Mouse (Mus musculus): ENCODE results near the gene Ncdn. TPM values are rescaled to one million over a fixed set of nuclear protein-coding genes. Genes with fewer than 3 reads are reported as not detected.

Ncdn gene
- polyA plus RNA-seq, 1 experiment from 2014 or later: 24.5 TPM

DNA sequence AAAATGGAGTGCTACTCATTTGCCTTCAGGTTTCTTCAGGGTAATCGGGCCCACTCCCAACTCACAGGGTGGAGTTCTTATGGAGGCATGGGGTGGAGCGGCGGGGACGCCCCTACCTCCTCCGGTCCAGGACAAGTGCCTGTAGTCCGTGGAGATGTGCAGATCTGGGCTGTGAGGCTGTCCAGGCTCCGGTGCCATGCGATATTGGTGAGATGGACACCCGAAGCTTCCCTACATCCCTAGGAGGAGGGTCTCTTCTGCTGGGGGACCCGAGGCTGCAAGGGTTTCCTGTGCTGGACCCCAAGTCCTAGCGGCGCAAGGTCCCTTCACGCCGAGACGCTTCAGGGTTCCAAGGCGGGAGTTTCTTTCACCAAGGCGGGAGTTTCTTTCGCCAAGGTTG, 21.1 kb downstream of the Ncdn start:
- H3K4me3 ChIP-seq (ENCODE audit: low read depth, low read length): no peak overlapping the region; the same call in 1 of the 2 replicates
- no peak overlapping the region for H3K9ac ChIP-seq (ENCODE audit: low read depth, low read length)
- peak overlapping the region; percentile 17; the same call in 1 of the 2 replicates for H3K4me2 ChIP-seq (replicated peaks; ENCODE audit: low read depth, low read length)
- 2% methylated on average over 18 of the region's 18 CpGs for WGBS
- H3K27ac ChIP-seq (ENCODE audit: low read depth, low read length): no peak overlapping the region
- no peak for ATAC-seq (ENCODE audit: low FRiP score)
- peaks cover 9% of the 10 kb centered on the region for H3K4me1 ChIP-seq (replicated peaks; ENCODE audit: control insufficient read depth, insufficient read depth, low read length)
- H3K36me3 ChIP-seq (ENCODE audit: control insufficient read depth, insufficient read depth, low read length): no peaks in the 10 kb centered on the region
- DNase-seq (ENCODE audit: low spot score): peak; percentile 39
- peaks cover 72% of the 10 kb centered on the region for H3K27me3 ChIP-seq (ENCODE audit: control insufficient read depth, insufficient read depth, low read length)
- no peaks in the 10 kb centered on the region for H3K9me3 ChIP-seq (ENCODE audit: control insufficient read depth, low read length)

DNA sequence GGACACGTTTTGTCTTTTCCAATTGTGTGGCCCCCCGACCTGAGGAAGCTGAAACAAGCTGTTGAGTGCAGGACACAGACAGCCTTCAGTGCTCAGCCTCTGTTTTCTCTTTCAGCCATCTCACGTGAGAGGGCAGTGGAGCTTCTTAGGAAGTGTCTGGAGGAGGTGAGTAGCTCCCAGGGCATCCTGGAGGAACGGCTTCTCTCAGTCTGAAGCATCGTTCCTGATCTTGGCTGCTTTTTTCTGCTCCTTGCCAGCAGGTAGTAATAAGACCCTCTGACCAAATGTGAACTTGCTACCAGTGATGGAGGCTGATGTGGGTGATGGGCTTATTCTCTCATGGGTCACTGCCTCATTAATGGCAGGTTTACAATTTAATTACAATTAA, 45.8 kb downstream of the Ncdn start:
- H3K27ac ChIP-seq (ENCODE audit: low read depth, low read length): no peak overlapping the region
- no peak for ATAC-seq (ENCODE audit: low FRiP score)

DNA sequence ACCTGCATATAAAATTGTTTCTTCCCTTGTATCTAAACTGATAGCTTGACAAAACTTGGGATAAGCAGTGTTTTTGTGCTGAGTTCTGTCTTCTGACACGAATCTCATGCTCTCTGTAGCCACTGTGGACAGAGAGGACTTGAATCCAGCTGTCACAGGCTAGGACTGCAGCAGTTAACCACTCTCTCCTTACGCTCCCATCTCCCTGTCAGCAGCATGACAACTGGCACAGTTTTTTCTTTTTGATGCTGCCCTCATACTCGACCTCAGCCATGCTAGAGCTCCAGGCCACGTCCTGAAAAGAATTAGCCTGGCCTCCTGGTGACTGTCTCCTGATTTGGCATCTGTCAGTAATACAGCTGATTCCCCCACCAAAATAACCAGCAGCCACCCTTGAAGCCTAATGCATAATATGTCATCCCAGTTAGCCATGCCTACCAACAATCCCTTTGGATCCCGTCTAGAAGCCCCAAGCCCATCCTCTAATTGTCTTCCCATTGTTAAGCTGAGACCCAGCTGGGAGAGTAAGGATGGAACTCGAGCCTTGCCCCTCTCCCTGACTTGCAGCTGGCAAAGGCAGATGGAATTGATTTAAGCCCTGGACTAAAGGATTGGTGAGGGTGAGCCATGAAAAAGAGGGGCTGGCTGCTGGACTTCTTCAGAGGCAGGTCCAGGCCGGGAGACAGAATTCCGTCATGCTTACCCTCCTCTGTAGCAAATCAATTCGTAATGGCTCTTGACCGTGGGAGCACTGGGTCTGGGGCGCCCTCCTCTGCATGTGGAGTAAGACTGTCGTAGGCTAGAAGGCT, 46.4 kb downstream of the Ncdn start:
- WGBS: 34% methylated on average over 12 of the region's 12 CpGs
- peak overlapping the region; percentile 67 for H3K27ac ChIP-seq (ENCODE audit: low read depth, low read length)
- H3K4me3 ChIP-seq (ENCODE audit: low read depth, low read length): no peak overlapping the region
- ATAC-seq (ENCODE audit: low FRiP score) (peak; percentile 94), DNase-seq (ENCODE audit: low spot score) (peak; percentile 76)
- no peak overlapping the region for H3K4me2 ChIP-seq (replicated peaks; ENCODE audit: low read depth, low read length)
- no peaks in the 10 kb centered on the region; the same call in 1 of the 2 replicates for H3K36me3 ChIP-seq (ENCODE audit: control insufficient read depth, insufficient read depth, low read length)
- H3K9ac ChIP-seq (ENCODE audit: low read depth, low read length): no peak overlapping the region
- H3K27me3 ChIP-seq (ENCODE audit: control insufficient read depth, insufficient read depth, low read length): no peaks in the 10 kb centered on the region
- peaks cover 7% of the 10 kb centered on the region for H3K4me1 ChIP-seq (replicated peaks; ENCODE audit: control insufficient read depth, insufficient read depth, low read length)
- H3K9me3 ChIP-seq (ENCODE audit: control insufficient read depth, low read length): no peaks in the 10 kb centered on the region

More for the DNA sequence above, 45.8 kb downstream of the Ncdn start:
- no peaks in the 10 kb centered on the region for H3K9me3 ChIP-seq (ENCODE audit: control insufficient read depth, low read length)
- no peak overlapping the region for H3K9ac ChIP-seq (ENCODE audit: low read depth, low read length)
- no peaks in the 10 kb centered on the region; the same call in 1 of the 2 replicates for H3K36me3 ChIP-seq (ENCODE audit: control insufficient read depth, insufficient read depth, low read length)
- H3K4me2 ChIP-seq (replicated peaks; ENCODE audit: low read depth, low read length): no peak overlapping the region
- H3K4me3 ChIP-seq (ENCODE audit: low read depth, low read length): no peak overlapping the region
- DNase-seq (ENCODE audit: low spot score): no peak
- H3K27me3 ChIP-seq (ENCODE audit: control insufficient read depth, insufficient read depth, low read length): no peaks in the 10 kb centered on the region
- H3K4me1 ChIP-seq (replicated peaks; ENCODE audit: control insufficient read depth, insufficient read depth, low read length): peaks cover 7% of the 10 kb centered on the region
- WGBS: 47% methylated on average over 5 of the region's 5 CpGs

DNA sequence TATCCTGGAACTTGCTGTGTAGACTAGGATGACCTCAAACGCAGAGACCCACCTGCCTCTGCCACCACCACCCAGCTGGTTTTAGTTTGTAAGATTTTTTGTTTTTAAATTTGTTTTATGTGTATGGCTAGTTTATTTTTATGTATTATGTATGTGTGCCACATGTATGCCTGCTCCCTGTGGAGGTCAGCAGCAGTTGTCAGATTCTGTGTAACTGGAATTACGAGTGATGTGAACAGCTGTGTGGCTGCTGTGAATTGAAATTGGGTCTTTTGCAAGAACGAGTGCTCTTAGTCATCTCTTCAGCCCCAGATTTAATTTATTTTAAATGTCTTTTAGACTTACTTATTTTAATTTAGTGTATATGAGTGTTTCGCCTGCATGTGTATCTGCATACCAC, 56.3 kb downstream of the Ncdn start:
- Histone ChIP-seq H3K36me3 (ENCODE audit: control insufficient read depth, insufficient read depth, low read length) (no peaks in the 10 kb centered on the region), H3K4me1 (replicated peaks; ENCODE audit: control insufficient read depth, insufficient read depth, low read length) (no peaks in the 10 kb centered on the region), H3K27me3 (ENCODE audit: control insufficient read depth, insufficient read depth, low read length) (no peaks in the 10 kb centered on the region), H3K27ac (ENCODE audit: low read depth, low read length) (no peak overlapping the region), H3K9ac (ENCODE audit: low read depth, low read length) (no peak overlapping the region), H3K4me3 (ENCODE audit: low read depth, low read length) (no peak overlapping the region), H3K4me2 (replicated peaks; ENCODE audit: low read depth, low read length) (no peak overlapping the region), H3K9me3 (ENCODE audit: control insufficient read depth, low read length) (no peaks in the 10 kb centered on the region)
- ATAC-seq (ENCODE audit: low FRiP score) (no peak), DNase-seq (ENCODE audit: low spot score) (no peak)
- WGBS: 92% methylated on average over 4 of the region's 4 CpGs

Other genes with a start within 250 kb of the Ncdn start
- 2.7 and 4.1 TPM in 2 replicates for gene Ago4, start 220.0 kb downstream of the Ncdn start, polyA plus RNA-seq (2014; fragmentation: Nextera tagmentation; extraction: Ambion mirVana)
- 41.8 and 53.7 TPM in 2 replicates for gene Clspn, start 196.5 kb downstream of the Ncdn start, polyA plus RNA-seq (2014; fragmentation: Nextera tagmentation; extraction: Ambion mirVana)
- gene 5730409E04Rik, start 143.6 kb downstream of the Ncdn start, polyA plus RNA-seq (2014; fragmentation: Nextera tagmentation; extraction: Ambion mirVana): 1.9 and 3.0 TPM in 2 replicates
- 517 and 551 TPM in 2 replicates for gene Psmb2, start 75.8 kb downstream of the Ncdn start, polyA plus RNA-seq (2014; fragmentation: Nextera tagmentation; extraction: Ambion mirVana)
- 0.95 and 0.99 TPM in 2 replicates for gene Tfap2e, start 17.2 kb downstream of the Ncdn start, polyA plus RNA-seq (2014; fragmentation: Nextera tagmentation; extraction: Ambion mirVana)
- gene AU040320, start 106 bp upstream of the Ncdn start, polyA plus RNA-seq (2014; fragmentation: Nextera tagmentation; extraction: Ambion mirVana): 28.1 and 28.6 TPM in 2 replicates
- 25.2 and 38.8 TPM in 2 replicates for gene Zmym4, start 214.7 kb upstream of the Ncdn start, polyA plus RNA-seq (2014; fragmentation: Nextera tagmentation; extraction: Ambion mirVana)